Mouse (Mus musculus) hindbrain, embryonic 12.5 days (tissue): ENCODE measurements at regions not wholly inside any gene's neighbourhood (a gene's known extent, or its start where the extent isn't known, plus 50 kb on each side); places are given as distances from the start of the nearest gene placed in this dataset.

Source experiments
- ATAC-seq: fragments of 200-750 bp; cut with Nextera tagmentation; 2 replicates; pipeline ENCODE4 v1.8.0; 2017; ENCODE audit warnings: moderate TSS enrichment; ENCODE audit not compliant: low FRiP score
- H3K27ac ChIP-seq: fragments of 300-500 bp; sonication (generic); 2 replicates; pipeline ENCODE4 v1.5.1; 2016; ENCODE audit warnings: mild to moderate bottlenecking
- H3K27me3 ChIP-seq: fragments of 300-500 bp; sonication (generic); 2 replicates; pipeline ENCODE4 v1.6.1; 2016; ENCODE audit warnings: mild to moderate bottlenecking
- H3K36me3 ChIP-seq: fragments of 300-500 bp; sonication (generic); 2 replicates; pipeline ENCODE4 v1.6.1; 2016; ENCODE audit warnings: mild to moderate bottlenecking
- H3K4me1 ChIP-seq: fragments of 300-500 bp; sonication (generic); 2 replicates; pipeline ENCODE4 v1.6.1; 2016
- H3K4me2 ChIP-seq: fragments of 300-500 bp; sonication (generic); replicated peaks from 2 replicates; pipeline ENCODE4 v1.6.1; 2016; ENCODE audit warnings: mild to moderate bottlenecking
- H3K4me3 ChIP-seq: fragments of 300-500 bp; sonication (generic); 2 replicates; pipeline ENCODE4 v1.5.1; 2016; ENCODE audit warnings: mild to moderate bottlenecking
- H3K9ac ChIP-seq: fragments of 300-500 bp; sonication (generic); 2 replicates; pipeline ENCODE4 v1.6.1; 2016; ENCODE audit warnings: mild to moderate bottlenecking, moderate library complexity
- H3K9me3 ChIP-seq: fragments of 300-500 bp; sonication (generic); replicated peaks from 2 replicates; pipeline ENCODE4 v1.6.1; 2016; ENCODE audit warnings: mild to moderate bottlenecking
- WGBS: fragments of 180-500 bp; shearing (Covaris S2); methylation state at CpG from one replicate; pipeline ENCODE4 v1.1.7; 2016; 5-methylcytosine and 5-hydroxymethylcytosine counted together

DNA sequence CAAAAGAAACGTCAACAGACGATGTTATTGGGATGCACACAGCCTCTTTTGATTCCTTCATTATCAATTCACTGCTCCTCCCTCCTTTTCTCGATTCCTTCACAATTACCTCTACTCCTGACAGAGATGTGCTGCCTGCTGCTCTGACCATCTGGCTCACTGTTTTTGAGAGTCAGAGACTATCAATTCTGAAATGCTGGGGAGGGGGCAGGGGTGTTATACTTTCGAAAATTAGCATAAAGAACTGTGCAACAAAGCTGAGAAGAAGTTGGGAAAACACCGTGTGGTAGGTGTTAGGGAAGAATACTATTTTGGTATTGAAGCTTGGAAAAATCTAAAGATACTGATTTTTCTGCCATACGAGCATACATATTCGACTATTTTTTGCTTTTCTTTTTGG lies 96.4 kb downstream of the Nedd1 start:
- no peaks in the 10 kb centered on the region for H3K9me3 ChIP-seq
- H3K27ac ChIP-seq = no peak overlapping the region
- H3K9ac ChIP-seq = no peak overlapping the region
- no peak overlapping the region for H3K4me2 ChIP-seq
- 80% methylated on average over 7 of the region's 7 CpGs for WGBS
- no peak for ATAC-seq
- H3K4me3 ChIP-seq = no peak overlapping the region
- no peaks in the 10 kb centered on the region for H3K4me1 ChIP-seq
- no peaks in the 10 kb centered on the region for H3K27me3 ChIP-seq
- H3K36me3 ChIP-seq = no peaks in the 10 kb centered on the region

DNA sequence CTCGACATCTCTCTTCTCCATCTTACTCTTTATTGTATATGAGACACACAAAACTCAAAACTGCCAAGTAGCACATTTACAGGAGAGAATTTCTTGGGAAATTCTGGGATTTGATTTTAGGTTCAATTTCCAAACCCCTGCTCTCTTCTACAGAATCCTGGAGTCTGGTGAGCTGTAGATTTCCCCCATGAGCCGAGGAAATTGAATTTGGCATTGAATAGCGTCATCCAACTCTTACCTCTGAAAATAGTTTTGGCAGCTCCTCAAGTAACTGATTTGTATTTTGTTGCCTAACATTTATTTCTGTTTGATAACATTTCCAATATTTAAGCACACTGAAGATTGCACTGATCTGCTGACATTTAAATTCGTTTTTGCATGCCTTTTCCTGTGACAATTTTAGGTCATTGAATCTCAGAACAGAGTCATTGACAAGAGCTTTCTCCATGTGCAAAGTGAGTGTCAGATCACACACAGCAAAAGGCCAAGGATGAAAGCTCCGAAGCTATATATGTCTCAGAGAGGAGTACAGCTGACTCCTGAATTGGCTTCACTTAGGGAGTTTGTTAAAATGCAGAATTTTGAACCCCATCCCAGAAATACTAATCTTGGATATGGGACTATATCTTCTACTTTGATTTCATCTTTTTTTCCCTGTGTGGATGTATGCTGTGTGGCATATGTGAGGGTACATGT lies 106.4 kb downstream of the Nedd1 start:
- 0 out of 2 replicates have a peak, but pooled peaks cover 1% of the 10 kb centered on the region for H3K4me1 ChIP-seq
- no peak overlapping the region for H3K4me3 ChIP-seq
- 78% methylated on average over 5 of the region's 5 CpGs for WGBS
- no peak overlapping the region for H3K4me2 ChIP-seq
- H3K27me3 ChIP-seq = no peaks in the 10 kb centered on the region
- ATAC-seq = no peak
- H3K27ac ChIP-seq = no peak overlapping the region
- no peak overlapping the region for H3K9ac ChIP-seq
- no peaks in the 10 kb centered on the region for H3K9me3 ChIP-seq
- no peaks in the 10 kb centered on the region for H3K36me3 ChIP-seq

DNA sequence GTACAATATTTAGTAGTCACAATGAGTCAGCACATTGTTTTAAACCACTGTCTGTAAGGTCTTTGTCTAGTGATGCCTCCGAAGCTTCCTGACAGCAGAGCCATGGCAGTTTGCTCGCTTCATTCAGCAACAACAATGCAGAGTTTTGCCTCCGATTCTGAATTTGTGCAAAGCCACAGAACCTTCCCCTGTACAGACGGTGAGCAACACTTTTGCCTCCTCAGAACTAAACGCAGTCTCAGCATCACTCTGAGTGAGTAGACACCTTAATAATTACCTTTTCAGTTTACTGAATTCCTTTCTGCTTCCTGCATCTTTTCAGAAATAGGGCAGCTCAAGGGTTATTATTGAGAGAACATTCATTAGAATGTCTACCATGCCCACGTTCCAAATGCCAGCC lies 107.9 kb downstream of the Nedd1 start:
- Histone ChIP-seq H3K9ac (no peak overlapping the region), H3K36me3 (no peaks in the 10 kb centered on the region), H3K27me3 (no peaks in the 10 kb centered on the region), H3K4me1 (0 out of 2 replicates have a peak, but pooled peaks cover 2% of the 10 kb centered on the region), H3K4me2 (no peak overlapping the region), H3K9me3 (no peaks in the 10 kb centered on the region), H3K27ac (no peak overlapping the region), H3K4me3 (no peak overlapping the region)
- 33% methylated on average over 6 of the region's 6 CpGs for WGBS
- no peak for ATAC-seq

DNA sequence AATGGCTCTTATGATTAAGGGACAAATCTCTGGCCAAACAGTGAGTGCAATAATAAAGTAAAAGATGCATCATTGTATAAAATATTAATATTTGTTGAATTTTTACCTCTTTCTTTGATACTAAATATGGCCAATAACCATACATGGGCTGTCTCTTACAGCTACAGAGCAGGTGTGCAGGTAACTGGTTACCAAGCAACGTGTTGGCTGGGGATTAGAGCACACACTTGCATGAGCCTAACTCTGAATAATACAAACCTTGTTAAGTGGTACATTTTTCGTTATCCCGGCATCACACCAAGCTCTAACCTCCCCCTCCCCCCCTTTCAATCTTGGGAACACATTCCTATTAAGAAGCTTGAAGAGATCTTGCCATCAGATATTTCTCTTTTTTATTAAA lies 111.2 kb downstream of the Nedd1 start:
- whole genome bisulfite sequencing = 84% methylated on average over 3 of the region's 3 CpGs
- ATAC-seq = no peak
- H3K4me1 ChIP-seq = peaks cover 7% of the 10 kb centered on the region; the same call in 1 of the 2 replicates
- no peaks in the 10 kb centered on the region for H3K9me3 ChIP-seq
- H3K36me3 ChIP-seq = no peaks in the 10 kb centered on the region
- H3K9ac ChIP-seq = no peak overlapping the region
- no peak overlapping the region for H3K4me2 ChIP-seq
- no peak overlapping the region for H3K27ac ChIP-seq
- H3K4me3 ChIP-seq = no peak overlapping the region
- H3K27me3 ChIP-seq = no peaks in the 10 kb centered on the region

DNA sequence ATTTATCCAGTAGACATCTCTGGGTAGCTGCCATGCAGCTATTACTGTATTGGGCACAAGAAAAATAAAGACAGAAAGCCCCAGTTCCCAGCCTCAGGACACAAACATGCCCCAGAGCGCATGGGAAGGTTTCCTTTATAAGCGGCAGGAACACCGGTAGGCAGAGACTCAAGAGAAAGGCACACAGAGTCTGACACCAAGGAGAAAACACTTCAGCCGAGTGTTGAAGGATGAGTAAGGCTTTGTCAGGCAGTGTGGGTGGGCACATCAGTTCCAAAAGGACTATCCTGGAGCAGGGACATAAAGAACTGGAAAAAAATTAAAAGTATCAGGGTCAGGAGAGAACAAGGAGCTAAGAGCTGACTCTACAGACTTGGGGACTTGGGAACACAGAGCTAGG lies 115.5 kb downstream of the Nedd1 start:
- H3K36me3 ChIP-seq = no peaks in the 10 kb centered on the region
- no peak overlapping the region for H3K4me2 ChIP-seq
- peaks cover 7% of the 10 kb centered on the region; the same call in 1 of the 2 replicates for H3K4me1 ChIP-seq
- WGBS = 27% methylated on average over 4 of the region's 4 CpGs
- no peak for ATAC-seq
- no peak overlapping the region for H3K27ac ChIP-seq
- no peak overlapping the region for H3K4me3 ChIP-seq
- no peaks in the 10 kb centered on the region for H3K27me3 ChIP-seq
- H3K9me3 ChIP-seq = no peaks in the 10 kb centered on the region
- H3K9ac ChIP-seq = no peak overlapping the region

DNA sequence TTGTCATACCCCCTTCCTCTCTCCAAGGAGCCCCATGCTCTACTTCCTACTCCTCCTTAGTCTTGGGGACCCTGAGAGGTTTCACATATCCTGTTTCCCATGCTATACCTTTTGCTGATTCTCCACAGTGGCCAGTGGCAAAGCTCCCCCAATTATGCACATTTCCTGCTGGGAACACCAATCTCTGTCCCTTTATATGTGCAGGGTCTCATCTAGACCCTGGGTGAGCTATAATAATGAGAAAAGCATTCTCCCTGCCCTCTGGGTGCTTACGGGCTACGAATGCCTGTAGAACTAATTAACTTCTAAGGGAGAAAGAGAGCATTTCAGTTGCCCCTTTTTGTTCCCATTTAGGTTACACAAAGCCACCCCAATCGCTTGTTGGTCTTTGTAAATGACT lies 116.6 kb downstream of the Nedd1 start:
- Histone ChIP-seq H3K4me3 (no peak overlapping the region), H3K27ac (no peak overlapping the region), H3K27me3 (no peaks in the 10 kb centered on the region), H3K9ac (no peak overlapping the region), H3K4me2 (no peak overlapping the region), H3K9me3 (no peaks in the 10 kb centered on the region), H3K4me1 (peaks cover 4% of the 10 kb centered on the region; the same call in 1 of the 2 replicates), H3K36me3 (no peaks in the 10 kb centered on the region)
- 24% methylated on average over 3 of the region's 3 CpGs for whole genome bisulfite sequencing
- no peak for ATAC-seq

DNA sequence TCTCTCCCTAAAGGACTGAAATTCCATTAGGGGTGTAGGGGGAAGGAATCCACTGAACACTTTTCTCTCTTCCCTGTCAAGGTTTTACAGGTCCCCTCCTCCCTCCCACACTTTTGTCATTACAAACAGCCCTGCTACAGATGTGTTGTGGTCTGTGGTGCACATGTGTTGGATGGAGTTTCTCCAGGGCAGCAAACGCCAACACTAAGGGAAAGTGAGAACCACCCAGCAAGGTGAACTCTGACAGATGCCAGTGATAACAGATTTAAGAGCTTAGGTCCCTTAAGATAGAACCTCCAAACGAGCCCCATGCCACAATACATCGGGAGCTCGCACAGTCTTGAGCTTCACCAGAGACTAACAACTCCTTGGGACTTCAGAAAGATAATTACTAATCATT lies 122.1 kb downstream of the Nedd1 start:
- no peak for ATAC-seq
- Histone ChIP-seq H3K9ac (no peak overlapping the region), H3K4me3 (no peak overlapping the region), H3K4me2 (no peak overlapping the region), H3K9me3 (no peaks in the 10 kb centered on the region), H3K36me3 (no peaks in the 10 kb centered on the region), H3K4me1 (no peaks in the 10 kb centered on the region), H3K27me3 (no peaks in the 10 kb centered on the region), H3K27ac (no peak overlapping the region)
- 78% methylated on average over 4 of the region's 4 CpGs for WGBS

DNA sequence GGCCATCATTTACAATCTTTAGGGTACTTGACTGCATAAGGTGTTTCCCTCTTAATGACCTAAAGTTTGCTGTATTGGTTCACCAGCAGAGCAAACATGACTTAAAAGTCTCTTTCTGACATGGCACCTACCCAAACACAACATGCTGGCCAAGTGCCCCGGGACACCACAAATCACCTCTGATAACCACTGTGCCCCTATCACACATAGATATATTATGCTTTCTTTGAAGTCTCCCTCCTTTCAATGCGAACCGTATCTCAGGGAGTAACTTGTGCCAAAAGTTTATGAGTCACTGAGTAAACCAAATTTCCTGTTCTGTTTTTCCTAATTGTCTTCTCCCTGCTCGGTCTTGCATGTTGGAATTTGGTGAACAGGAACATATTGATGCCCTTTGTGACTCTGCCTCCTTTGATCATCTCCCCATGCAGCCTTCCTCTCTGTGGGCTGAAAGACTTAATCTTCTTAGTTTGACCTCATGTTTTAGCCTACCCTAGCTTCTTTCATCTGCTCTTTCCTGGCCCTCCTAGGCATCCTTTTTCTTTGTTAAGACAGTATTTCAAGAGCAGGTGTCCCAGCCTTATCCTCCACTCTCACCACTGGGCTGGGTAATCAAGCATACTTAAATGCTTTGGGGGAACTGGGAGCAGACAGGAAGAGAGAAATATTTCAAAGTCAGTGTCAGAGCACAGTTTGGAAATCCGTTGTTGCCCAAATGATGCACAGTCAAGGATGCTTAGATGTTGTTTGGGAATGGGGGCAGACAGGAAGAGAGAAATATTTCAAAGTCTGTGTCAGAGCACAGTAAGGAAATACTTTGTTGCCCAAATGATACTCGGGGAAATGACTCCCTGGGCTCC lies 126.5 kb downstream of the Nedd1 start:
- Histone ChIP-seq H3K27me3 (no peaks in the 10 kb centered on the region), H3K27ac (no peak overlapping the region), H3K9me3 (no peaks in the 10 kb centered on the region), H3K4me1 (no peaks in the 10 kb centered on the region), H3K4me2 (no peak overlapping the region), H3K4me3 (no peak overlapping the region), H3K9ac (no peak overlapping the region), H3K36me3 (no peaks in the 10 kb centered on the region)
- 21% methylated on average over 6 of the region's 6 CpGs for WGBS
- ATAC-seq = no peak

DNA sequence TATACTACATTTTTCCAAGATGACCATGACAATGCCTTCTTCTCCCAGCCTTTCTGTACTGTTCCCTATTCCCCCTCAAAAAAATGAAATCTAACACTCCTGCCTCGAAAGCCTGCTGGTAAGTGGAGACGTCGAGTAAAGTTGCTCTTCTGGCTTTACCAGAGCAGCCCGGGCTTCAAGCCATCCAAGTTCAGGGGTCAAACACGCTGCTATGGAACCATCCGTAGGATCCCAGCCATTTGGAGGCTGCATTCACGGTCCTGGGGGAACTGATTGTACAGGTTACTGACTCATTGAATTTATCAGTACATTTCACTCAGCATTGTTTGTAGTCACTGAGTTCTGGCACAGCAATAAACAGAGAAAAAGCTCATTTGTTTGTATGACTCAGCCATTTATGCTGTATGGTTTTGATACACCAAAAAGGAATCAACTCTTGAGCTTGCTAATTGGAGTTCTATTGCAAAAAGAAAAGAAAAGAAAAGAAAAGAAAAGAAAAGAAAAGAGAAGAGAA lies 128.2 kb downstream of the Nedd1 start:
- ATAC-seq = no peak
- Histone ChIP-seq H3K27ac (no peak overlapping the region), H3K9me3 (no peaks in the 10 kb centered on the region), H3K4me2 (no peak overlapping the region), H3K4me1 (no peaks in the 10 kb centered on the region), H3K27me3 (no peaks in the 10 kb centered on the region), H3K9ac (no peak overlapping the region), H3K36me3 (no peaks in the 10 kb centered on the region), H3K4me3 (no peak overlapping the region)
- 56% methylated on average over 7 of the region's 7 CpGs for WGBS

DNA sequence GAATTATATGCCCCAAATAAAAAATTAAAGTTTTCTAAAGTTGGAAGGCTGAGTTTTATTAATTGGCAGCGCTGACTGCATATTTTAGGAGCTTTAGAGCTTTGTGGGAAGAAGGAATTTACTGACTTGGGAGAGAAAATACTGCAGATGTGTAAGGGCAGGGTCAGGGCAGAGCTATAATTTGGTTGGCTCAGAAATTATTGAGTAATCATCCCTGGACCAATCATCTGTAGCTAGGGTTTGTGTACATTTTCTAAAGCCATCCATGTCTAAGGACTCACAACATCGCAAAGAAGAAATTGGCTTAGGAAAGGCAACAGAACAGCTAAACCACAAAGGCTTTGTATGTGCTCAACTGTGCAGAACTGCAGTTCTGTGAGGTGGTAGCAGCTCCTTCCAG lies 143.3 kb downstream of the Nedd1 start:
- Histone ChIP-seq H3K4me1 (no peaks in the 10 kb centered on the region), H3K27ac (no peak overlapping the region), H3K9me3 (no peaks in the 10 kb centered on the region), H3K9ac (no peak overlapping the region), H3K36me3 (no peaks in the 10 kb centered on the region), H3K27me3 (no peaks in the 10 kb centered on the region), H3K4me3 (no peak overlapping the region), H3K4me2 (no peak overlapping the region)
- no peak for ATAC-seq
- WGBS = 85% methylated on average over 2 of the region's 2 CpGs

DNA sequence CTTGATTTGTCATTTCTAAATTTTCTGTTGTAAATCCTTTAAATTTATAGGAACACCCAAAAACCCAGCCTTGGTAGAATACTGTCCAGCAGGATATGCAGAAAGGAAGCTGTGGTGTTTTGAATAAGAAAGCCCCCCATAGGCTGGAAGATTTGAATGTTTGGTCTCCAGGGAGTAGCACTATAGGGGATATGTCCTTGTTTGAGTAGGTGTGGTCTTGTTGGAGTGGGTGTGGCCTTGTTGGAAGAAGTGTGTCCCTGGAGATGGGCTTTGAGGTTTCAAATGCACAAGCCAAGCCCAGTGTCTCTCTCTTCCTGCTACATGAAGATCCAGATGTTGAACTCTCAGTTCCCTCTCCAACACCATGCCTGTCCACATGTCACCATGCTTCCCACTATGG lies 151.7 kb downstream of the Nedd1 start:
- Histone ChIP-seq H3K4me1 (no peaks in the 10 kb centered on the region), H3K27me3 (no peaks in the 10 kb centered on the region), H3K4me3 (no peak overlapping the region), H3K27ac (no peak overlapping the region), H3K36me3 (no peaks in the 10 kb centered on the region), H3K9ac (no peak overlapping the region), H3K4me2 (no peak overlapping the region), H3K9me3 (no peaks in the 10 kb centered on the region)
- no peak for ATAC-seq

DNA sequence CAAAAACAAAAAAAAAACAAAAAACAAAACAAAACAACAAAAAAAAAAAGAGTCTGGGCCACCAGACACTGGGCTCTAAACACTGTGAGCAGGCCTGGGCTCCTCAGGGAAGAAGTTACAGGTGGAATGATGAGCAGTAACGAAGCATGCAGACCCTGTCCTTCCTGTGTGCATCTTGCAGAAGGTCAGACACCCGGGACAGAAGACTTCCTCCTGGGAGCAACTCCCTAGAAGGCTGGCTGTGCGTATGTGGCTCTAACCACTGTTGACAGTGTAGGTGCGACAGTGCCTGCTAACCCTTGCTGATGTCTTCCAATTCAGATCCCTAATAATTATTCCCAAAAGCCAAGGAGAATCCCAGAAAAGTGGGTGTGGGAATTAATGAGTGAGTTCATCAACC lies 164.8 kb downstream of the Nedd1 start:
- Histone ChIP-seq H3K9ac (no peak overlapping the region), H3K4me1 (peaks cover 21% of the 10 kb centered on the region), H3K27me3 (no peaks in the 10 kb centered on the region), H3K4me2 (no peak overlapping the region), H3K36me3 (no peaks in the 10 kb centered on the region), H3K9me3 (no peaks in the 10 kb centered on the region), H3K4me3 (no peak overlapping the region), H3K27ac (peak overlapping the region; percentile 71)
- no peak for ATAC-seq
- WGBS = 33% methylated on average over 4 of the region's 4 CpGs
